Mouse (Mus musculus) forebrain, embryonic 16.5 days (tissue): ENCODE measurements around the gene Armt1. TPM values are rescaled to one million over a fixed set of nuclear protein-coding genes. Genes with fewer than 3 reads are reported as not detected.

Source experiments
- ATAC-seq: fragments of 200-750 bp; cut with Nextera tagmentation; 2 replicates; pipeline ENCODE4 v1.8.0; 2017; ENCODE audit warnings: mild to moderate bottlenecking, moderate library complexity
- H3K27ac ChIP-seq: fragments of 300-500 bp; sonication (generic); 2 replicates; pipeline ENCODE4 v1.5.1; 2014; ENCODE audit warnings: low read length, control low read depth
- H3K27me3 ChIP-seq: fragments of 300-500 bp; sonication (generic); replicated peaks from 2 replicates; pipeline ENCODE4 v1.6.1; 2014; ENCODE audit warnings: low read length; ENCODE audit not compliant: control insufficient read depth, insufficient read depth
- H3K36me3 ChIP-seq: fragments of 300-500 bp; sonication (generic); 2 replicates; pipeline ENCODE4 v1.6.1; 2014; ENCODE audit not compliant: control insufficient read depth, insufficient read depth
- H3K4me1 ChIP-seq: fragments of 300-500 bp; sonication (generic); replicated peaks from 2 replicates; pipeline ENCODE4 v1.6.1; 2014; ENCODE audit warnings: low read length; ENCODE audit not compliant: control insufficient read depth, insufficient read depth
- H3K4me2 ChIP-seq: fragments of 300-500 bp; sonication (generic); 2 replicates; pipeline ENCODE4 v1.6.1; 2014; ENCODE audit warnings: mild to moderate bottlenecking, low read length, control low read depth
- H3K4me3 ChIP-seq: fragments of 300-500 bp; sonication (generic); replicated peaks from 2 replicates; pipeline ENCODE4 v1.5.1; 2014; ENCODE audit warnings: mild to moderate bottlenecking, low read length, control low read depth
- H3K9ac ChIP-seq: fragments of 300-500 bp; sonication (generic); replicated peaks from 2 replicates; pipeline ENCODE4 v1.6.1; 2014; ENCODE audit warnings: low read depth, low read length, control low read depth
- H3K9me3 ChIP-seq: fragments of 300-500 bp; sonication (generic); 2 replicates; pipeline ENCODE4 v1.6.1; 2016; ENCODE audit warnings: low read length; ENCODE audit not compliant: control insufficient read depth
- WGBS: fragments of 180-500 bp; shearing (Covaris S2); extraction: QIAGEN DNeasy Blood & Tissue Kit; methylation state at CpG from one replicate; pipeline ENCODE4 v1.1.7; 2014; 5-methylcytosine and 5-hydroxymethylcytosine counted together
- polyA plus RNA-seq: library from polyadenylated mRNA; unstranded; fragments of >200 nt; fragmentation: Nextera tagmentation; extraction: Ambion mirVana; gene quantifications from 2 replicates; pipeline ENCODE4 v1.2.1, GENCODE M21; 2015

Armt1 gene
- polyA plus RNA-seq: 12.8 and 14.1 TPM in 2 replicates

GRCm38 (mm10) chr10:4432123-4432931, at the start of gene Armt1, which contains the start of gene Rmnd1:
Armt1 (plus strand) TSS chr10:4432467.
Rmnd1 (minus strand) TSS chr10:4432388.
- Histone ChIP-seq H3K9ac (peak within 1 kb of the TSS; percentile 74), H3K9me3 (no peaks in the 10 kb centered on the region), H3K36me3 (no peaks in the 10 kb centered on the region), H3K4me3 (peak within 1 kb of the TSS; percentile 72), H3K27me3 (no peaks in the 10 kb centered on the region), H3K4me1 (peaks cover 18% of the 10 kb centered on the region), H3K4me2 (peak within 1 kb of the TSS; percentile 80), H3K27ac (peak within 1 kb of the TSS; percentile 69)
- peak; percentile 95 for ATAC-seq
- WGBS: under 1% methylated on average over 63 of the region's 75 CpGs

DNA sequence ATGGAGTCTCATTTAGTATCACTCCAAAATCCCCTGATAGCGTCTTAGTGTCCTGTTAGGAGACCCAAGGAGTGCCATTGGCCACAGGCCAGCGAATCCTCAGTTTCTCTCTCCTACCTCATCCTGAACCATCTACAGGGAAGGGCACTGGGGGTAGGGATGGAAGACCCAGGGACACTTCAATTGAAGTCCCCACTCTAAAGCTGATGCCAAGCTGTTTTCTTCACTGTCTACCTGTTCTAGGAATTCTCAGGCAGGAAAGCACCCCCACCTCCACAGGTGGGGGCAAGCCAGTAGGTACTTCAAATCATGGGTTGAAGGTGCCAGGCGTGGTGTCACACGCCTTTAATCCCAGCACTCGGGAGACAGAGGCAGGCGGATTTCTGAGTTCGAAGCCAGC, 48.0 kb upstream of the Armt1 start:
- no peaks in the 10 kb centered on the region for H3K36me3 ChIP-seq
- H3K4me2 ChIP-seq: no peak overlapping the region
- no peak overlapping the region for H3K27ac ChIP-seq
- H3K9ac ChIP-seq: no peak overlapping the region
- H3K4me1 ChIP-seq: peaks cover 13% of the 10 kb centered on the region
- WGBS: 91% methylated on average over 7 of the region's 7 CpGs
- no peaks in the 10 kb centered on the region for H3K27me3 ChIP-seq
- no peaks in the 10 kb centered on the region for H3K9me3 ChIP-seq
- no peak for ATAC-seq
- H3K4me3 ChIP-seq: no peak overlapping the region

DNA sequence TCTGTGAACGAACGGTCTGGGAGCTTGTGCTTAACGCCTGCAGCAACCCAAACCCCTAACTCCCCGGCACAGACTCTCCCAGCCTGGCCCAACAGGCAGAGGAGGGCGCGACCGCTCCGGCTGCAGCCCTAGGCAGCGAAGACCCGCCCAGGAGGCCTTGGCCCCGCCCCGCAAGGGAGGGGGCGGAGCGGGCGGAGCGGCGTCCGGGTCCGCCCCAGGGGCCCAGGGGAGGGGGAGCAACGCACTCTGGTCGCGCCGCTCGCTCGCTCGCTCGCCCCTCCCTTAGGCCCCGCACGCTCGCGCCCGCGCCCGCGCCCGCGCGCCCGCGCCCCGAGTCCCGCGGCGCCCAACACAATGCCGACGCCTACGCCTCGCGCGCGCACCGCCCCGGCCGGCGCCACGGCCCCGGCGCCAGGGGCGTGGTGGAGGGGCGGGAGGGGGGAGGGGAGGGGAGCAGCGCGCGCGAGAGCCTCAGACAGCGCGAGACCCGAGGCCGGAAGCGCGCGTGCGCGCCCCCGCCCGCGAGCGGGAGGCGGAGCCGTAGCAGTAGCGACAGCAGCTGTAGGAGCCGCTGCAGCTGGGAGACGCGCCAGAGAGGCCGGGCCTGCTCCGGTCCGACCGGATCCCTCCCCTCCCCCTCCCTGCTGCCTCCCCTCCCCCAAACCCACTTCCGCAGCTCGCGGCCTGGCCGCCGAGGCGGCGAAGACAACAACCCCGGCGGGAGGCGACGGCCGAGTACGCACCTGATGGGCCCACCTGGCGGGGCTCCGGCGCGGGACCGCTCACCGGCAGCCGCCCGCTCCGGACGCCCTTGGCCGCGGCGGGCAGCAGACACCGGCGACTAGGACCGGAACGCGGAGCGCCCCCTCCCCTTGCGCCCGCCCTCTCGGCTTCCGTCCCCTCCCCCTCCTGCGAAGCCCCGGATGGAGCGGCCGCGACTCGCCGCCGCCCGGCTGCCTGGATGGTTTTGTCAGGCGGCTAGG, 45.4 kb upstream of the Armt1 start:
- Histone ChIP-seq H3K4me3 (peak overlapping the region; percentile 95), H3K27me3 (no peaks in the 10 kb centered on the region), H3K9ac (peak overlapping the region; percentile 99), H3K9me3 (no peaks in the 10 kb centered on the region), H3K4me1 (peaks cover 38% of the 10 kb centered on the region), H3K4me2 (peak overlapping the region; percentile 95), H3K36me3 (no peaks in the 10 kb centered on the region), H3K27ac (peak overlapping the region; percentile 100)
- WGBS: under 1% methylated on average over 61 of the region's 133 CpGs
- ATAC-seq: peak; percentile 92

DNA sequence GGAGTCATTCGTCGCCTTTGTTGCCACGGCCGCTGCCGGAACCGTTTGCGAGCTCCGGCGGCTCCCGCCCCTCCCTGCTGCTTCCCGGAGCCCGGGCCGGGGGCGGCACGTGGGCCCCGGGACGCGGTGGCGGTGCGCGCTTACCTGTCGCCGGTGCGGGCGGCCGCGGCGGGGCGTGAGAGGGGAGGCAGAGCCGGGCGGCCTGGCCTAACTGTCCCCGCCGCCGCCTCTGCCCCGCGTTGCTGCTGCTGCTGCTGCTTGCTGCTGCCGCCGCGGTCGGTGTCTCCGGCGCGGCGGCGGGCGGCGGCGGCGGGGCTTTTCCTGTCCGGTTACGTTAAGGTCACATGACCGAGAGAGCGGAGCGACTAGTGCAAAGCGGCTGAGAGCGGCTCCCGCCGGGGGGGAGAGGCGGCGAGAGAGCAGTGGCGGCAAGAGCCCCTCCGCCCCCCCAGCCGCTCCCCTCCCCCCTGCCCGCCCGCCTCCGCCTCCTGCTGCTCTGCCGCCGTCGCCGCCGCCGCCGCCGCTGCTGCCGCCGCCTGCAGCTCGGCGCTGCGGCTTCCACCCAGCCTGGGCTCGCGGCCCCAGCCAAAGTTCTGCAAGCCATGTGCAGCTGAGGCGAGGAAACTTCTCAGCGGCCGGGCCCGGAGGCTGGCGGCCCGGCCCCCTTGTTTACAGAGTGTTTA, 44.4 kb upstream of the Armt1 start, which contains the start of gene Zbtb2:
Gene Zbtb2 (minus strand): TSS at position 408 of the 683 bp plus-strand sequence.
- under 1% methylated on average over 63 of the region's 87 CpGs for WGBS
- no peaks in the 10 kb centered on the region for H3K9me3 ChIP-seq
- peak; percentile 4 for ATAC-seq

GRCm38 (mm10) chr10:4388384-4388745, 43.9 kb upstream of the Armt1 start:
- Histone ChIP-seq H3K4me2 (peak overlapping the region; percentile 95), H3K9ac (peak overlapping the region; percentile 99), H3K4me1 (peaks cover 38% of the 10 kb centered on the region), H3K27me3 (no peaks in the 10 kb centered on the region), H3K36me3 (no peaks in the 10 kb centered on the region), H3K4me3 (peak overlapping the region; percentile 95), H3K27ac (peak overlapping the region; percentile 100), H3K9me3 (no peaks in the 10 kb centered on the region)
- no peak for ATAC-seq
- under 1% methylated on average over 19 of the region's 19 CpGs for WGBS

More for the DNA sequence above, 44.4 kb upstream of the Armt1 start, which contains the start of gene Zbtb2:
- Histone ChIP-seq H3K4me2 (peak within 1 kb of the TSS; percentile 95), H3K36me3 (no peaks in the 10 kb centered on the region), H3K4me1 (peaks cover 38% of the 10 kb centered on the region), H3K27ac (peak within 1 kb of the TSS; percentile 100), H3K4me3 (peak within 1 kb of the TSS; percentile 95), H3K9ac (peak within 1 kb of the TSS; percentile 99), H3K27me3 (no peaks in the 10 kb centered on the region)

- WGBS: 26% methylated on average over 10 of the region's 10 CpGs
- no peak overlapping the region for H3K27ac ChIP-seq
- H3K4me3 ChIP-seq: peak overlapping the region; percentile 95
- no peak for ATAC-seq
- H3K27me3 ChIP-seq: no peaks in the 10 kb centered on the region
- peak overlapping the region; percentile 95 for H3K4me2 ChIP-seq
- H3K36me3 ChIP-seq: no peaks in the 10 kb centered on the region
- peaks cover 38% of the 10 kb centered on the region for H3K4me1 ChIP-seq
- peak overlapping the region; percentile 99 for H3K9ac ChIP-seq
- no peaks in the 10 kb centered on the region for H3K9me3 ChIP-seq
Measured at GRCm38 (mm10) chr10:4389036-4389435, 43.2 kb upstream of the Armt1 start.

- H3K4me2 ChIP-seq: peak overlapping the region; percentile 95
- WGBS: 62% methylated on average over 5 of the region's 5 CpGs
- H3K27me3 ChIP-seq: no peaks in the 10 kb centered on the region
- H3K4me1 ChIP-seq: peaks cover 38% of the 10 kb centered on the region
- no peaks in the 10 kb centered on the region for H3K36me3 ChIP-seq
- no peak for ATAC-seq
- H3K9ac ChIP-seq: peak overlapping the region; percentile 22; the same call in 1 of the 2 replicates
- peak overlapping the region; percentile 95 for H3K4me3 ChIP-seq
- H3K27ac ChIP-seq: no peak overlapping the region
- H3K9me3 ChIP-seq: no peaks in the 10 kb centered on the region
Measured at GRCm38 (mm10) chr10:4389461-4390112, 42.7 kb upstream of the Armt1 start.

DNA sequence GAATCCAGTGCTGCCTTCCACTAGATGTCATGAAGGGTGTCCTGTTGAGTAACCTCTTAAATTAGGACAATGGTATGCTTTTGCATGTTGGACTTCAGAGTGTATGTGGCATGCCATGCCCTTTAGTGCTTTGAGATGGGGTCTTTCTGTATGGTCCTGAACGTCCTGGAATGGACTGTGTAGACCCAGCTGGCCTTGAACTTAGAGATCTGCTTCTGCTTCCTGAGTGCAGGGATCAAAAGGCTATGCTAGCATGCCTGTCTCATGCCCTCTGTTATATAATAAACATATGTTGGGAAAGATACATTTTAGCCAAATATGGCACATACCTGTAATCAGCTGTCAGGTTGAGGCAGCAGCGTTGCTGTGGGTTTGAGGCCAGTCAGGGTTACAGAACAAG, 41.7 kb upstream of the Armt1 start:
- no peak overlapping the region for H3K27ac ChIP-seq
- no peak overlapping the region for H3K4me3 ChIP-seq
- 0 out of 2 replicates have a peak overlapping the region, but pooled peaks have one; percentile 21 for H3K4me2 ChIP-seq
- no peak for ATAC-seq
- WGBS: 75% methylated on average over 2 of the region's 2 CpGs
- H3K36me3 ChIP-seq: no peaks in the 10 kb centered on the region
- peaks cover 38% of the 10 kb centered on the region for H3K4me1 ChIP-seq
- H3K27me3 ChIP-seq: no peaks in the 10 kb centered on the region
- no peak overlapping the region for H3K9ac ChIP-seq
- no peaks in the 10 kb centered on the region for H3K9me3 ChIP-seq
